Mouse (Mus musculus): ENCODE measurements at regions not wholly inside any gene's neighbourhood (a gene's known extent, or its start where the extent isn't known, plus 50 kb on each side); places are given as distances from the start of the nearest gene placed in this dataset.
A peak's percentile ranks its signal among the peaks of the same experiment; 100 is the strongest.
"Not testable (repeated sequence)": the region's sequence is repeated elsewhere in the genome, so short reads cannot be mapped to it uniquely, and the experiment has no call there.

DNA sequence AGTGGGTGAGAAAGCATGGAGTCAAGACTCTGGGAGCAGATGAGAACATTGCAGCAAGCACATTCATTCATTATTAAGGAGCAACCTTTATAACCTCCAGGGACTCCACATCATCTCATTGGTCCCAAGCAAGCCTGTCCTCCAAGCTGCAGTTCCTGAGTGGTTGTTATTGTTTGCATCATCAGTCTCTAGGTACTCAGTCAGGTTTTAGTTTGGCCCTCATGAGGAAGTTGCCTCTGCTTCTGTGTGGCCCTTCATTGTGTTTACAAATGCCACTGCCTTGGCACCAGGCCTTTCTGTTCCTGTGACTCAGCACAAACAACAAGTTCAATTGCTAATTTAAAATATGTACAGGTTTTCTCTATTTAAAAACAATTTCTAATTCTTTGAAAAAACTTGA lies 323.8 kb upstream of the Pabpc4l start:
- no peak for DNase-seq (ENCODE audit: low spot score in 2 of 2)

DNA sequence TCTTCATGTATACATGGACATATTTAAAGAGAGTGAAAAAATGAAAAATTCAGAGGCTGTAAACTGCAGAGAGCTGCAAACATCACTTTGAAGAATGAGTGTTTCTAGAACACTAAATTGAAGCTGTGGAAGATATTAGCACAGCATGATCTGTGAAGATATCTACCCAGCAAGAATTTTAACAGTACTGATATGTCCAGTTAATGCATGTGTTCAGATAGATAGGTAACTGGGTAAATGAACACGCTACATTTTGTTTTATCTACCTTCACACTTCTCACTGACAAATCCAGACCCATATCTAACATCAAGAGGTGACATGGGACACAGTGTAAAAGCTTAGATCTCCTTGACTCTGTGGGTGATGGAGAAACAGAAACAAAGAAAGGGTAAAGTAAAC lies 316.9 kb upstream of the Pabpc4l start:
- DNase-seq (ENCODE audit: low spot score in 2 of 2), result no peak

DNA sequence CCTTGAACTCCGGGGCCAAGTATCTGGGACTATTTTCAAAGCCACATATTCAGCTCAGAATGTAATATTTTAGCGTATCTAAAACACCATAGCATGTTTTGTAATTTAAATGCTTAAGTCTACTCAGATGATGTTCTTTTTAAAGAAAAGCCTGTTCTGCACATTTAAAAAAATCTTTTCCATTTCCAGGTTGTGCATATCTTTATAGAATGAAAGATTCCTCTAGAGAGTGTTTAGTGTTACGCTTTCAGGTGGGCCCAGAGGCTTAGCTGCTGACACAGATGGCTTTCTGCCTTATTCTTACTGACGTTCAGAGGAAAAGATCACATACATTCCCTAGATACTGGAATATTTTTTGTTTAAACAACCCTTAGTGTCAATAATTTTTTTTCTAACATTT lies 310.5 kb upstream of the Pabpc4l start:
- no peak for DNase-seq (ENCODE audit: low spot score in 2 of 2)

DNA sequence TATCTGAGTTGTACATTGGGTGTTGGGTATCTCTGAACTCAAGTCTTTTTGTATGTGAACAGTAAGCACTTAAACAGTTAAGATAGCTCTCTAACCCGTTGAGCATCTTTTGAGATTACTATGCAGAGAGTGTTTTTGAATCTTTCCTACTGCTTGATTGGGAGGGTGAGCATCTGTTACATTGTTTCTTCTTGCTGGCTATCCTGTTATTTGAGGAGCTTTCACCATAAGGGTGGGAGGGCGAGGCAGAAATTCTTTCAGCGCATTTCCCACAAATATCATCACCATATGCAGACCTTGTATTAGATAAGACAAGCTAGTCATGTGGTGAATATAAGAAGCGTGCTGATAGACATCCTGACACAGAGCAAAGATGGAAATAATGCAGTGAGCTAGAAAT lies 279.7 kb upstream of the Pabpc4l start:
- DNase-seq (ENCODE audit: low spot score in 2 of 2), result peak in 1 of 2 experiments; percentile 43

DNA sequence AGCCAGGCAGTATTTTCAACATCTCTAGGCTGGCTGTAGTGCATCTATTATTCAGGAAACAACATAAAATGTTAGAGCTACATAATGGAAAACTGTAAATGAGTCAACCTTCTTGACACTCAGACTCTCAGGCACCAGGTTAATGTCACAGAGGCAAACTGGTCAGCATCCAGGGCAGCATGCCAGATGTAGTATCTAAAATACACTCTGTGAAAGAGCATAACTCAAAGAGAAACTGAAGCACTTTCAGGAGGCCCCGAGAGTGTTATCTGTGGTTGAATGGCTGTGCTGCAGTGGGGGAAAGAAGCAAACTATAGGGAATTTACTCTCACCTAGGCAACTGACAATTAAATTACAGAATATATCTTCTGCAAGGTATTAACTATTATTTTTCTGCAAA lies 253.6 kb upstream of the Pabpc4l start:
- DNase-seq (ENCODE audit: low spot score in 2 of 2), result no peak

DNA sequence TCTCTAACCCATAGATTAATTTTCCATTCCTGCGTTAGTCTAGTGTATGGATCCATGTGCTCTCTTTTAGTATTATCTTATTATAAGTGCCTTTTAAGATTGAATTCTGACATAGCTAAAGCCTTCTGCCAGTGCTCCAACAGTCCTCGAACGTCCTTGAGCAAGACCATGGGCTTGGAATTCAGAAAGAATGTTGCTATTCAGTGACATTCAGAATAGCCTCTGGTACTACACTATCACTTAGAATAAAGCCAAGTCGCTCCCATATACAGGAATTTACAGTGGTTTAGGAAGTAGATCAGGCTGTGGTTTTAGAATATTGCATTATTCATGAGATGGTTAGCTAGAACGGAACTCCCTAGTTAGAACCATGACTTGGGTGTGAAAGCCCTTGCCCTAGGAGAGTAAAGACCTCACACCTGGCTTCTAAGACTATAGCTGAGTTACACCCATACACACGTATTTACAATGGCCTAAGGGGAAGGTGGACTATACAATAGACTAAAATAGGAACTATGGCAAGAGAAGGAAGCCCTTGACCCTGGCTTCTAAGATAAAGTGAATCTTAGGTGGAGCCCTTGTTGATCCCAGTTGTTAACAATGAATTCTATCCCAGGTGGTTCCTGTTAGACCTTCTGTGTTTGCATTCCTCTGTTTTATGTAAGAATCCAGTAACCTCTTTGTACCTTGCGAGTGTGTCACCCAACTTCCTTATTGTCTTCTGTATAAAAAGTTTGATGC lies 239.8 kb upstream of the Pabpc4l start:
- DNase-seq (ENCODE audit: low spot score in 2 of 2), result not testable (repeated sequence)
